Mouse (Mus musculus): ENCODE measurements at regions not wholly inside any gene's neighbourhood (a gene's known extent, or its start where the extent isn't known, plus 50 kb on each side); places are given as distances from the start of the nearest gene placed in this dataset.

DNA sequence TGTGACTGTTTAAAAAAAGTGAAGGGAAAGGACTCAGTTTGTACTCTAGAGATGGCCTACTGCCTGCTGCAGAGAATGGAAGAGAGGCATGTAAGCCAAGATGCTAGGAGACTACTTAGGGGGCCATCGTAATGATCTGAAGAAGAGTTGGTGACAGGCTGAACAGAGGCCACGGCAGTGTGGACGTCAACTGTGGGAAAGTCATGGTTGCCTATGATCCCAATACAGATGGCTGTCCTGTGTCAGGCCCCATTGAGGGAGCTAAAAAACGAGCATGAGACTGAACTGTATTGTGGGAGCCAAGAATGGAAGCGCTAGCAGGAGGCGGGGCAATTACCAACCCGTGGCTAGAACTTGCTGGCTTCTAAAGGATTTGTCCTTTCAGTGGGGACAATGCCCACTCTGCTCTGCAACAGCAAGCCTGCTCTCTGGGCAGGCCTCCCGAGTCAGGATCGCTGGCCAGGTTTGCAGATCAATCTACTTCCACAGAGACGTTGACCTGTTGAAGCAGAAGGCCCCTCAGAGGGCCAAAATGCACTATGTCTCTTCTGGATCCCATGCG lies 530.5 kb upstream of the Cdh5 start:
- no peak for TF ChIP-seq POLR2A (IDR thresholded peaks at IDR 0.05; ENCODE audit: control insufficient read depth, low read depth, low read length)
- no peak for TF ChIP-seq CTCF (IDR thresholded peaks at IDR 0.05; ENCODE audit: control insufficient read depth, insufficient read depth, insufficient replicate concordance, low read depth, low read length)

Data from testis, adult 2 months (tissue).